Mouse (Mus musculus) MEL (cell line): ENCODE measurements around the gene Mmaa. TPM values are rescaled to one million over a fixed set of nuclear protein-coding genes. Genes with fewer than 3 reads are reported as not detected.

Experiments used
- DNase-seq: peaks from one replicate; pipeline ENCODE4 v3.0.0; 2011; ENCODE audit warnings: low read depth, low spot score
- H3K27ac ChIP-seq: 2 replicates; pipeline ENCODE4 v1.5.1; 2012; ENCODE audit warnings: low read depth, mild to moderate bottlenecking, control low read depth, low read length, moderate library complexity; ENCODE audit not compliant: control insufficient read depth
- H3K27me3 ChIP-seq, 2 experiments: fragments of 150-350 bp in 1 of 2; sonication (generic) in 1 of 2; 2 replicates each; pipeline ENCODE4 v1.6.1; 2012; ENCODE audit warnings: low read length in 2 of 2, mild to moderate bottlenecking in 2 of 2, improper control_type of control experiment in 1 of 2, moderate library complexity in 1 of 2; ENCODE audit not compliant: insufficient read depth in 2 of 2, control insufficient read depth in 1 of 2
- H3K36me3 ChIP-seq, 2 experiments: 2 replicates each; pipeline ENCODE4 v1.6.1; 2012 to 2014; ENCODE audit warnings: low read length in 2 of 2, improper control_type of control experiment in 1 of 2, inconsistent platforms in 1 of 2, mild to moderate bottlenecking in 1 of 2; ENCODE audit not compliant: insufficient read depth in 2 of 2, control insufficient read depth in 1 of 2
- H3K4me1 ChIP-seq, 2 experiments: fragments of 150-350 bp in 1 of 2; sonication (generic) in 1 of 2; 2 replicates each; pipeline ENCODE4 v1.6.1; 2012; ENCODE audit warnings: low read length in 2 of 2, improper control_type of control experiment in 1 of 2, mild to moderate bottlenecking in 1 of 2; ENCODE audit not compliant: insufficient read depth in 2 of 2, control insufficient read depth in 1 of 2
- H3K4me3 ChIP-seq, 2 experiments: fragments of 150-350 bp in 1 of 2; sonication (generic) in 1 of 2; 2 replicates each; pipeline ENCODE4 v1.5.1; 2012; ENCODE audit warnings: low read depth in 2 of 2, low read length in 2 of 2, mild to moderate bottlenecking in 2 of 2, moderate library complexity in 2 of 2, control low read depth in 1 of 2, improper control_type of control experiment in 1 of 2; ENCODE audit not compliant: control insufficient read depth in 1 of 2, insufficient read depth in 1 of 2
- H3K79me2 ChIP-seq: 2 replicates; pipeline ENCODE4 v1.6.1; 2012; ENCODE audit warnings: mild to moderate bottlenecking, low read length, moderate library complexity; ENCODE audit not compliant: control insufficient read depth, poor library complexity, insufficient read depth
- H3K9ac ChIP-seq: 2 replicates; pipeline ENCODE4 v1.6.1; 2012; ENCODE audit warnings: low read depth, mild to moderate bottlenecking, control low read depth, low read length, moderate library complexity; ENCODE audit not compliant: control insufficient read depth, poor library complexity, severe bottlenecking
- H3K9me3 ChIP-seq: fragments of 150-350 bp; sonication (generic); replicated peaks from 2 replicates; pipeline ENCODE4 v1.6.1; 2012; ENCODE audit warnings: mild to moderate bottlenecking, low read length, improper control_type of control experiment, moderate library complexity; ENCODE audit not compliant: insufficient read depth
- BHLHE40 ChIP-seq: IDR thresholded peaks from 2 replicates; pipeline ENCODE4 v1.6.1; 2012; ENCODE audit warnings: low read depth, mild to moderate bottlenecking, inconsistent platforms, low read length, improper control_type of control experiment, borderline replicate concordance
- E2F4 ChIP-seq: IDR thresholded peaks from 2 replicates; pipeline ENCODE4 v1.6.1; 2011; ENCODE audit warnings: low read depth, low read length, improper control_type of control experiment, borderline replicate concordance
- ELF1 ChIP-seq: IDR thresholded peaks from 2 replicates; pipeline ENCODE4 v1.6.1; 2014; ENCODE audit warnings: low read depth, mild to moderate bottlenecking, inconsistent platforms, low read length, improper control_type of control experiment, moderate library complexity
- EP300 ChIP-seq, 2 experiments: IDR thresholded peaks; 2 replicates each; pipeline ENCODE4 v1.6.1; 2011; ENCODE audit warnings: improper control_type of control experiment in 2 of 2, low read length in 2 of 2, low read depth in 1 of 2, mild to moderate bottlenecking in 1 of 2
- GABPA ChIP-seq: IDR thresholded peaks from 2 replicates; pipeline ENCODE4 v1.6.1; 2012; ENCODE audit warnings: low read depth, mild to moderate bottlenecking, inconsistent platforms, low read length, improper control_type of control experiment, moderate library complexity
- GATA1 ChIP-seq: IDR thresholded peaks from 2 replicates; pipeline ENCODE4 v1.6.1; 2011; ENCODE audit warnings: low read depth, low read length, improper control_type of control experiment
- HCFC1 ChIP-seq: IDR thresholded peaks from 2 replicates; pipeline ENCODE4 v1.6.1; 2012; ENCODE audit warnings: low read depth, mild to moderate bottlenecking, inconsistent platforms, low read length, improper control_type of control experiment, moderate library complexity
- JUND ChIP-seq: IDR thresholded peaks from 2 replicates; pipeline ENCODE4 v1.6.1; 2011; ENCODE audit warnings: low read depth, mild to moderate bottlenecking, improper control_type of control experiment, low read length
- KAT2A ChIP-seq: conservative IDR thresholded peaks from 2 replicates; pipeline ENCODE4 v1.6.1; 2012; ENCODE audit warnings: low read depth, low read length, improper control_type of control experiment, inconsistent platforms
- MAX ChIP-seq: IDR thresholded peaks from 2 replicates; pipeline ENCODE4 v1.6.1; 2011; ENCODE audit warnings: low read length, improper control_type of control experiment
- MYB ChIP-seq: IDR thresholded peaks from 2 replicates; pipeline ENCODE4 v1.6.1; 2011; ENCODE audit warnings: mild to moderate bottlenecking, low read depth, low read length, improper control_type of control experiment
- MYC ChIP-seq: IDR thresholded peaks from 2 replicates; pipeline ENCODE4 v1.6.1; 2011; ENCODE audit warnings: low read depth, mild to moderate bottlenecking, low read length, improper control_type of control experiment, moderate library complexity
- NELFE ChIP-seq: IDR thresholded peaks from 2 replicates; pipeline ENCODE4 v1.6.1; 2011; ENCODE audit warnings: low read depth, low read length, improper control_type of control experiment
- NRF1 ChIP-seq: IDR thresholded peaks from 2 replicates; pipeline ENCODE4 v1.6.1; 2014; ENCODE audit warnings: low read depth, mild to moderate bottlenecking, inconsistent platforms, low read length, improper control_type of control experiment, moderate library complexity; ENCODE audit not compliant: poor library complexity, insufficient read depth, severe bottlenecking
- POLR2AphosphoS2 ChIP-seq: IDR thresholded peaks from 2 replicates; pipeline ENCODE4 v1.6.1; 2011; ENCODE audit warnings: low read length, improper control_type of control experiment
- POLR2AphosphoS5 ChIP-seq: IDR thresholded peaks from 2 replicates; pipeline ENCODE4 v1.6.1; 2012; ENCODE audit warnings: low read depth, borderline replicate concordance, mild to moderate bottlenecking, inconsistent platforms, low read length, moderate library complexity, mixed read lengths
- RAD21 ChIP-seq: IDR thresholded peaks from 2 replicates; pipeline ENCODE4 v1.6.1; 2011; ENCODE audit warnings: mild to moderate bottlenecking, low read depth, low read length, improper control_type of control experiment
- RCOR1 ChIP-seq: IDR thresholded peaks from 2 replicates; pipeline ENCODE4 v1.6.1; 2012; ENCODE audit warnings: low read depth, mild to moderate bottlenecking, inconsistent platforms, low read length, improper control_type of control experiment
- SMC3 ChIP-seq: IDR thresholded peaks from 2 replicates; pipeline ENCODE4 v1.6.1; 2011; ENCODE audit warnings: low read depth, low read length, improper control_type of control experiment
- TAL1 ChIP-seq: IDR thresholded peaks from 2 replicates; pipeline ENCODE4 v1.6.1; 2012; ENCODE audit warnings: mild to moderate bottlenecking, inconsistent platforms, low read length, moderate library complexity, mixed read lengths
- TBP ChIP-seq: IDR thresholded peaks from 2 replicates; pipeline ENCODE4 v1.8.0; 2011; ENCODE audit warnings: low read depth, low read length, improper control_type of control experiment
- UBTF ChIP-seq: IDR thresholded peaks from 2 replicates; pipeline ENCODE4 v1.6.1; 2012; ENCODE audit warnings: low read depth, mild to moderate bottlenecking, inconsistent platforms, low read length, improper control_type of control experiment, moderate library complexity, borderline replicate concordance; ENCODE audit not compliant: insufficient read depth
- USF2 ChIP-seq, 2 experiments: IDR thresholded peaks; 2 replicates each; pipeline ENCODE4 v1.6.1; 2011 to 2012; ENCODE audit warnings: improper control_type of control experiment in 2 of 2, low read length in 2 of 2, borderline replicate concordance in 1 of 2, inconsistent platforms in 1 of 2, low read depth in 1 of 2, mild to moderate bottlenecking in 1 of 2; ENCODE audit not compliant: insufficient read depth in 1 of 2
- ZC3H11A ChIP-seq: IDR thresholded peaks from 2 replicates; pipeline ENCODE4 v1.6.1; 2012; ENCODE audit warnings: low read depth, mild to moderate bottlenecking, inconsistent platforms, low read length, improper control_type of control experiment
- ZKSCAN1 ChIP-seq: IDR thresholded peaks from 2 replicates; pipeline ENCODE4 v1.6.1; 2012; ENCODE audit warnings: low read depth, mild to moderate bottlenecking, inconsistent platforms, low read length, improper control_type of control experiment, moderate library complexity
- ZMIZ1 ChIP-seq: IDR thresholded peaks from 2 replicates; pipeline ENCODE4 v1.6.1; 2012; ENCODE audit warnings: low read depth, mild to moderate bottlenecking, inconsistent platforms, low read length, improper control_type of control experiment, moderate library complexity
- ZNF384 ChIP-seq: IDR thresholded peaks from 2 replicates; pipeline ENCODE4 v1.6.1; 2012; ENCODE audit warnings: low read depth, mild to moderate bottlenecking, inconsistent platforms, low read length, improper control_type of control experiment
- polyA plus RNA-seq, 2 experiments: library from polyadenylated mRNA; stranded (reverse) in 1 of 2; unstranded in 1 of 2; fragments of >175 nt in 1 of 2; fragments of >200 nt in 1 of 2; gene quantifications; 2 replicates each; pipeline versions ENCODE4 v1.2.1 to v1.2.4; 2012; ENCODE audit warnings: low replicate concordance in 2 of 2, low read depth in 1 of 2; ENCODE audit not compliant: insufficient read length in 2 of 2, insufficient read depth in 1 of 2, missing spikeins in 1 of 2
- total RNA-seq: library from RNA; depleted of rRNA; stranded (reverse); fragments of 300-350 nt; gene quantifications from 2 replicates; pipeline ENCODE4 v1.2.3, GENCODE M21; 2012

The Mmaa gene
- total and polyA plus RNA-seq, 3 experiments: 3.2 to 6.8 TPM; not detected in 1

DNA sequence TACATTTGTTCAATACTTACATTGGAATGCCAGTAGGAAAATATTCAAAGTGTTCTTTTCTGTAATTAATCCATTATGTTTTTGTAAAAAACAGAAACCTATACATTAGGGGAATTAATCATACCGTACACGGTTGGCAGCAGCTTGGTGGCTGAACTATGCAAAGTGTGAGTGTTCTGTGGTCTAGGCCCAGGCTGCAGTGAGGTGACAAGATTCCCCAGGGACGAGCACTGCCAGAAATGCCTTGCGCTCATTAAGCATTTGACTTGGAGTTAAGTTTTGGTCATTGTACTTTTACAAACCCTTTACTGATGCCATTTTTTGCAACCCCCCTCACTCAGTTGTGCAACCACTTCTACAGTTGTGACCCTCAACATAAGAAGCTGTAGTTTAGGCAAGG lies 34.4 kb upstream of the Mmaa start:
- Histone ChIP-seq H3K27me3 (peaks cover 0 to 4% of the 10 kb centered on the region in 2 experiments; a peak in 3 of 4 replicates), H3K4me1 (no peaks in the 10 kb centered on the region), H3K9me3 (no peaks in the 10 kb centered on the region), H3K36me3 (no peaks in the 10 kb centered on the region), H3K9ac (no peak overlapping the region), H3K27ac (no peak overlapping the region), H3K79me2 (no peaks in the 10 kb centered on the region), H3K4me3 (no peak overlapping the region)
- DNase-seq: no peak
- no peak for TF ChIP-seq BHLHE40
- TF ChIP-seq NRF1: no peak
- TF ChIP-seq NELFE: no peak
- TF ChIP-seq RCOR1: no peak
- TF ChIP-seq MAX: no peak
- no peak for TF ChIP-seq JUND
- TF ChIP-seq MYC: no peak
- no peak for TF ChIP-seq POLR2AphosphoS2
- TF ChIP-seq ZKSCAN1: no peak
- no peak for TF ChIP-seq UBTF
- no peak for TF ChIP-seq ELF1
- no peak for TF ChIP-seq POLR2AphosphoS5
- no peak for TF ChIP-seq SMC3
- TF ChIP-seq ZNF384: no peak
- TF ChIP-seq HCFC1: no peak
- TF ChIP-seq GABPA: no peak
- TF ChIP-seq TBP: no peak

DNA sequence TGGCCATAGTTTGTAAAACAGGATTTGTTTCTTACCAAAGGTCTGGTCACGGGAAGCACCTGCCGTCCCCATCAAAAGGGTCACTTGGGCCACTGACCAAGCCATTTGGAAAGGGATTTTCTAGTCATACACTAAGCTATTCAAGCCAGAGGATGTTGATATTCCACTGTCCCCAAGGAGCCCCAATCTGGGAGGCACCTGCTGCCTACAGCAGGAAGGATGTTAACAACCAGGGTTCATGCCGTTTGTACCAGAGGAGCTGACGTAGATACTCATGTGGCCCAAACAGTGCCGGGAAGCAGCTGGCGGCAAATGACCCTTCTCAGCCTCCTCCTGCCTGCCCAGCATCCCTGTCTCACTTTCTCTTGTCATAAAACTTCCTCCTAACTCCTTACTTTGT lies 30.8 kb upstream of the Mmaa start:
- H3K4me3 ChIP-seq: no peak overlapping the region
- H3K27me3 ChIP-seq: peaks cover 0 to 5% of the 10 kb centered on the region in 2 experiments; a peak in 2 of 4 replicates

More for the DNA sequence above, 30.8 kb upstream of the Mmaa start:
- no peaks in the 10 kb centered on the region for H3K9me3 ChIP-seq
- no peak overlapping the region for H3K9ac ChIP-seq
- no peak overlapping the region for H3K27ac ChIP-seq
- no peaks in the 10 kb centered on the region for H3K4me1 ChIP-seq
- DNase-seq: no peak
- TF ChIP-seq NRF1 (no peak), TBP (no peak), MYB (no peak), RCOR1 (no peak), E2F4 (no peak), ZMIZ1 (no peak), MYC (no peak), GABPA (no peak), USF2 (IDR thresholded peaks at IDR 0.05; ENCODE audit: borderline replicate concordance in 1 of 2, insufficient read depth in 1 of 2, low read depth in 1 of 2, low read length in 2 of 2) (no peak), KAT2A (no peak), GATA1 (no peak), ELF1 (no peak), RAD21 (no peak), ZC3H11A (no peak), EP300 (IDR thresholded peaks at IDR 0.05; ENCODE audit: low read depth in 1 of 2, low read length in 2 of 2) (no peak), UBTF (no peak), TAL1 (no peak), HCFC1 (no peak), NELFE (no peak)
- H3K79me2 ChIP-seq: no peaks in the 10 kb centered on the region
- H3K36me3 ChIP-seq: no peaks in the 10 kb centered on the region
